7 mouse cellular contexts compared by ENCODE assay signal in the genomic region with DNA sequence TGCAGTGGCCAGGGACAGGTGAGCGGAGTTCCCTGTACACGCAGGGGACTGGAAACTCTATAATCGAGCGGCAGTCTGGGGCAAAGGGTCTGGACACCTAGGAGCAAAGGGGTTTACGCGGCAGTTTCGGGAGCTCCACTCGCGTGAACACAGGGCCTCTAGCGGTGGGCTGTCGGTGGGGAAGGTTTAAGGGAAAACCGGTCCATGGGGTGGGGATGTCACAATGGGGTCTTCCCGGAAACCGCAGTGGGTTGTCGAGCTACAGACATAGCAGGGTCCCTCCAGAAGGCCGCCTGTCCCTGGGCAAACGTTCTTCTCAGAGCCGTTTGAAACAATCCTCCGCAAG.
A peak's percentile ranks its signal among the peaks of the same experiment; 100 is the strongest.
DNase-seq lines count a peak whose midpoint lies in the region; ATAC-seq and TF ChIP-seq lines count a peak whose summit lies in the region.

No protein-coding gene starts in this region.

- H3K4me3 ChIP-seq in lung, adult 2 months (replicated peaks; ENCODE audit: extremely low read depth, low read depth, low read length): peak overlapping the region; percentile 97
- peak overlapping the region; percentile 100 for H3K4me3 ChIP-seq in brown adipose tissue, adult 24 weeks (ENCODE audit: insufficient read depth, low read depth, low read length)
- H3K4me3 ChIP-seq in liver, postnatal 0 days (ENCODE audit: low read depth, low read length): peak overlapping the region; percentile 97

- no peaks in the 10 kb centered on the region for H3K9me3 ChIP-seq in liver, postnatal 0 days (ENCODE audit: low read length)

- H3K27me3 ChIP-seq in liver, postnatal 0 days (ENCODE audit: insufficient read depth, low read length): no peaks in the 10 kb centered on the region

- WGBS in lung, adult 2 months: under 1% methylated on average over 19 of the region's 19 CpGs
- under 1% methylated on average over 19 of the region's 19 CpGs for WGBS in liver, postnatal 0 days (ENCODE audit: insufficient replicate concordance)

- TF ChIP-seq POLR2A in lung, adult 2 months (IDR thresholded peaks at IDR 0.05; ENCODE audit: borderline replicate concordance, extremely low read depth, low read depth, low read length): no peak

- peak overlapping the region; percentile 81 for H3K9ac ChIP-seq in liver, postnatal 0 days (replicated peaks)

- no peaks in the 10 kb centered on the region; the same call in 1 of the 2 replicates for H3K36me3 ChIP-seq in liver, postnatal 0 days (replicated peaks; ENCODE audit: insufficient read depth, low read length)

- TF ChIP-seq CTCF in lung, adult 2 months (IDR thresholded peaks at IDR 0.05; ENCODE audit: insufficient read depth, low read length): no peak
- TF ChIP-seq CTCF in liver, postnatal 0 days (IDR thresholded peaks at IDR 0.05; ENCODE audit: low read depth): peak; percentile 39

- peak; percentile 56 for ATAC-seq in liver, postnatal 0 days

- no peak for TF ChIP-seq EP300 in liver, postnatal 0 days (IDR thresholded peaks at IDR 0.05; ENCODE audit: low read depth)

- H3K27ac ChIP-seq in brown adipose tissue, adult 24 weeks (replicated peaks; ENCODE audit: low read depth, low read length): peak overlapping the region; percentile 96
- peak overlapping the region; percentile 91 for H3K27ac ChIP-seq in liver, postnatal 0 days (ENCODE audit: low read depth)

- H3K4me2 ChIP-seq in liver, postnatal 0 days (ENCODE audit: low read depth, low read length): peak overlapping the region; percentile 99

- no peak for DNase-seq in lung, adult 2 months
- DNase-seq in lung, postnatal 25 days (ENCODE audit: low spot score): no peak
- peak; percentile 57 for DNase-seq in forelimb bud, embryonic 11.5 days (ENCODE audit: low read depth, low spot score)
- DNase-seq in liver, postnatal 0 days: no peak
- no peak for DNase-seq in adrenal gland, postnatal 4 days (ENCODE audit: low spot score in 2 of 2)
- no peak for DNase-seq in kidney, postnatal 25 days

- no peaks in the 10 kb centered on the region; the same call in 1 of the 2 replicates for H3K4me1 ChIP-seq in lung, adult 2 months (ENCODE audit: control insufficient read depth, insufficient read depth, low read length)
- H3K4me1 ChIP-seq in brown adipose tissue, adult 24 weeks (ENCODE audit: control insufficient read depth, insufficient read depth, insufficient read length, low read length): peaks cover 13% of the 10 kb centered on the region; the same call in 1 of the 2 replicates
- peaks cover 11% of the 10 kb centered on the region; the same call in 1 of the 2 replicates for H3K4me1 ChIP-seq in liver, postnatal 0 days (ENCODE audit: insufficient read depth)
